Mouse (Mus musculus) G1E (cell line): Measurements from ENCODE around the gene Gpr82. TPM values are rescaled to one million over a fixed set of nuclear protein-coding genes. Genes with fewer than 3 reads are reported as not detected.

Experiments
- ATAC-seq: 2 replicates; pipeline ENCODE4 v1.8.0; 2016; ENCODE audit warnings: mild to moderate bottlenecking; ENCODE audit not compliant: insufficient number of reproducible peaks, poor library complexity, low FRiP score, severe bottlenecking; ENCODE audit errors: extremely low read depth
- DNase-seq: peaks from one replicate; pipeline ENCODE4 v3.0.0; 2012; ENCODE audit warnings: low spot score
- H3K27me3 ChIP-seq: 2 replicates; pipeline ENCODE4 v1.6.1; 2012; ENCODE audit warnings: mild to moderate bottlenecking, low read length, inconsistent platforms; ENCODE audit not compliant: insufficient read depth
- H3K36me3 ChIP-seq: replicated peaks from 2 replicates; pipeline ENCODE3; 2012; ENCODE audit warnings: mild to moderate bottlenecking, inconsistent platforms
- H3K4me1 ChIP-seq: 2 replicates; pipeline ENCODE4 v1.6.1; 2012; ENCODE audit warnings: low read depth, low read length, inconsistent platforms, mixed read lengths; ENCODE audit not compliant: insufficient read depth
- H3K4me3 ChIP-seq: 2 replicates; pipeline ENCODE4 v1.5.1; 2012; ENCODE audit warnings: low read depth, mild to moderate bottlenecking, inconsistent platforms, low read length, moderate library complexity, mixed read lengths
- H3K9me3 ChIP-seq: replicated peaks from 2 replicates; pipeline ENCODE4 v1.6.1; 2012; ENCODE audit warnings: inconsistent platforms
- CTCF ChIP-seq: IDR thresholded peaks from 2 replicates; pipeline ENCODE4 v1.5.1; 2012; ENCODE audit warnings: low read depth, low read length, inconsistent platforms, mixed read lengths
- GATA1 ChIP-seq: IDR thresholded peaks from 2 replicates; pipeline ENCODE4 v1.6.1; 2012; ENCODE audit warnings: borderline replicate concordance, low read length, inconsistent platforms, mixed read lengths
- GATA2 ChIP-seq: IDR thresholded peaks from 2 replicates; pipeline ENCODE4 v1.6.1; 2012; ENCODE audit warnings: low read depth, low read length, inconsistent platforms, borderline replicate concordance
- POLR2AphosphoS5 ChIP-seq: IDR thresholded peaks from 2 replicates; pipeline ENCODE4 v1.6.1; 2012; ENCODE audit warnings: low read depth, low read length, inconsistent platforms; ENCODE audit not compliant: insufficient replicate concordance
- TAL1 ChIP-seq: conservative IDR thresholded peaks from 2 replicates; pipeline ENCODE4 v1.6.1; 2012; ENCODE audit warnings: low read depth, low read length, inconsistent platforms, mixed read lengths
- polyA plus RNA-seq: library from polyadenylated mRNA; stranded (reverse); fragments of >175 nt; gene quantifications from 2 replicates; pipeline ENCODE4 v1.2.3, GENCODE M21; 2012
- total RNA-seq, 2 experiments: library from RNA; stranded (forward) in 1 of 2; stranded (reverse) in 1 of 2; fragments of 200-1000 nt in 1 of 2; fragments of >200 nt in 1 of 2; fragmentation: Nextera tagmentation in 1 of 2; gene quantifications; 2 replicates each; pipeline ENCODE4 v1.2.3; 2014 to 2017

Gpr82 gene
- total and polyA plus RNA-seq, 3 experiments: 0.11 TPM; not detected in 2

DNA sequence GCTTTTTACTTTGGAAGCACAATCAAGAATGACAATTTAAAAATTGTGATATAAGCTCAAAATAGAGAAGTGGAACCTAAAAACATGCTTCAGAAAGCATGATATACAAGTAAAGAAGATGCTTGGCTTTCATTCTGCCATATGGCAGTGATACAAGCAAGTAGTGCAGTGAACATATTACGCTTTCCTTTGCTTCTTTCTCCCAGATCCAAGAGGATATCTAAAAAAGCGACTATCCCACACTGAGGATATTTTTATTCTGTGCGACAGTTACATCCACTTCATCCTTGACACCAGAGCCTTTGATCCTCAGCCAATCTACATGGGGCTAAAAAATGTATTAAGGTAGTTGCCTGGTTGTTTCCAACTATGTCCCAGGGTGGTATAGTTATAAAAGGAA is 20.6 kb downstream of the Gpr82 start:
- Histone ChIP-seq H3K4me3 (no peak overlapping the region), H3K36me3 (no peaks in the 10 kb centered on the region), H3K9me3 (no peaks in the 10 kb centered on the region), H3K4me1 (no peaks in the 10 kb centered on the region; the same call in 1 of the 2 replicates), H3K27me3 (no peaks in the 10 kb centered on the region)
- DNase-seq (no peak), ATAC-seq (no peak)
- TF ChIP-seq TAL1 (no peak), POLR2AphosphoS5 (no peak), CTCF (no peak), GATA1 (no peak), GATA2 (no peak)

DNA sequence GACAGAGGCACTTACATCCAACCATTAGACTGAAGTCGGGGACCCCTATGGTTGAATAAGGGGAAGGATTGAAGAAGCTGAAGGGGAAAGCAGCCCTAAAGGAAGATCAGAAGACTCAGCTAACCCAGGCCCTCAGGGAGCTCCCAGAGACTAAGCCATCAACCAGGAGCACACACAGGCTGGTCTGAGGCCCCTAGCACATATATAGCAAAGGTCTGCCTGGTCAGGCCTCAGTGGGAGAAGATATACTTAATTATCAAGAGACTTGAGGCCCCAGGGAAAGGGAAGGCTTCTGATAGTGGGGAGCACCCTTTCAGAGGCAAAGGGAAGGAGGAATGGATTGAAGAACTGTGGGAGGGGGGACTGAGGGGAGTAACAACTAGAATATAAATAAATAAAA is 25.4 kb downstream of the Gpr82 start:
- ATAC-seq: no peak
- TF ChIP-seq GATA2: no peak
- no peak for TF ChIP-seq POLR2AphosphoS5
- peaks cover 2% of the 10 kb centered on the region; the same call in 1 of the 2 replicates for H3K4me1 ChIP-seq
- DNase-seq: no peak
- H3K9me3 ChIP-seq: no peaks in the 10 kb centered on the region
- H3K27me3 ChIP-seq: no peaks in the 10 kb centered on the region
- no peak overlapping the region for H3K4me3 ChIP-seq
- H3K36me3 ChIP-seq: no peaks in the 10 kb centered on the region

DNA sequence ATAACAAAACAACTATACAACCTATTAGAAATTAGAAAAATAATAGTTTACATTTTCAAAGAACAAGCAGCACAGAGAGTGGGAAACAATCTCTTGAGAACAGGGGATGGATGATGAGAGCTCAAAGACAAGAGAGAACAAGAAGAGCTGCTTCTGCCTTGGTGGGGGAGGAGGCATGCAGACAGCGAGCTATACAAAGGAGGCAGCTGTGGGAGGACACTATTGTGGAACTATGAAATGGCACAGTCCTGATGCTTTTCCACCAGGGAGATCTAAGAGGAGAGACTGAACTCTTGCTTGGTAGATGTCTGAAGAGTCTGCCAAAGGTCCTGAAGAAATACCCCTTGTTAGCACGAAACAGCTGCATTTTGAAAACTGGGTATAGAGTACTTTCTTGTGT is 27.2 kb downstream of the Gpr82 start:
- Histone ChIP-seq H3K4me1 (peaks cover 2% of the 10 kb centered on the region; the same call in 1 of the 2 replicates), H3K27me3 (no peaks in the 10 kb centered on the region), H3K36me3 (no peaks in the 10 kb centered on the region), H3K9me3 (no peaks in the 10 kb centered on the region), H3K4me3 (no peak overlapping the region)
- no peak for DNase-seq
- no peak for ATAC-seq
- no peak for TF ChIP-seq GATA1
- TF ChIP-seq POLR2AphosphoS5: no peak
- no peak for TF ChIP-seq GATA2
- TF ChIP-seq CTCF: no peak
- TF ChIP-seq TAL1: no peak

DNA sequence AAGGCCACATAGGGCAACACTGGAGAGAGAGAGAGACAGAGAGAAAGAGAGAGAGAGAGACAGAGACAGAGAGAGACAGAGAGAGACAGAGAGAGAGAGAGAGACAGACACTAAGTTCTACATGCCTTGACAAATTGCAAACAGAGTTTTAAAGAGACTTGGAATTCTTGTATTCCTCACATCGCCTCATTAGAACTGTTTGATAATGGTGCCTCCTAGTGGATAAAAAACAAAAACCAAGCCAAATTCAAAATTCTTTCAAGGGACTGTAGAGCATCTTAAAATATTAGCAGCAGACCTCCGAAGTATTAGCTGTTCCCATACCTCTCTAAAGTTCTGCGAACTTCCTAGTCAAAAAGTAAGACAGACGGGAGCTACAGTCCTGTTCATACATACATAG is 30.7 kb downstream of the Gpr82 start:
- Histone ChIP-seq H3K36me3 (no peaks in the 10 kb centered on the region), H3K27me3 (no peaks in the 10 kb centered on the region), H3K9me3 (no peaks in the 10 kb centered on the region), H3K4me1 (peaks cover 2% of the 10 kb centered on the region; the same call in 1 of the 2 replicates), H3K4me3 (no peak overlapping the region)
- DNase-seq (no peak), ATAC-seq (no peak)
- TF ChIP-seq CTCF (no peak), POLR2AphosphoS5 (no peak), GATA1 (no peak), GATA2 (no peak), TAL1 (no peak)

DNA sequence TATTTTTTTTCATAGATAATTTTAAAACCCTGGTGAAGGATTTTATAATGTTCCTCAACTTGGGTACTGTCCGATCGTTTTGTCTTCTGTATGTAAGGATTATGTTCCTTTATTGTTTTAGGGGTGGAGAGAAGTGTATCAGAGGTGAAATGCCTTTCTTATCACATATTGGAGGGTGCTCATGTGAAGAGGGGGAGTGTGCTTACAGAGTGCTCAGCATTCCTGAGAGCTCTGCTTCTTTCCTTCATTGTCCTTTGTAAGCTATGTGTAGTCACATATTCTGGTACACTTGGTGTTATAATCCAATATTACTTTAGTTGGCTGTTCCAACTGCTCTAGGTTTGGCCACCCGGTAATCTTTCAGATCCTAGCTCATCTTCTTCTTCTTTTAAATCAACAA is 39.5 kb downstream of the Gpr82 start:
- no peaks in the 10 kb centered on the region for H3K4me1 ChIP-seq
- no peak for TF ChIP-seq GATA2
- no peak for TF ChIP-seq GATA1
- no peak for TF ChIP-seq CTCF
- no peak for TF ChIP-seq TAL1
- no peak for TF ChIP-seq POLR2AphosphoS5
- no peak for ATAC-seq

DNA sequence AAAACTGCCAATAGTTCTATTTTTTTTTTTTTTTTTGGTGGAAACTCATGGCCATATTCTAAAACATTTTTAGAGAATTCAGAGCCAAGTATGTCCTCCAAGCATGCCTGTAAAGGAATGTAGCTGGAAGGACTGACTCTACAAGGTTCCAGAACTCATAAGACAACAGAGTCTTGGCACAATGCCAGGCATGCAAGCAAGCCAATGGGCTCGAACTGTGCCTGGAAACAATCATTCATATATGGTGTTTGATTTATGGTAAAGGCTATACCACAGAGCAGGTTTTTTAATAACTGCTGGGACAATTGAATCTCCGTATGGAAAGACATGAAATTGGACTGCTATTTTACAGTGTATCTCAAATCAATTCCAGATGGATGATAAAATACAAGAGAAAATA is 43.9 kb downstream of the Gpr82 start:
- ATAC-seq (no peak), DNase-seq (no peak)
- Histone ChIP-seq H3K4me1 (no peaks in the 10 kb centered on the region), H3K27me3 (no peaks in the 10 kb centered on the region), H3K4me3 (no peak overlapping the region), H3K9me3 (no peaks in the 10 kb centered on the region), H3K36me3 (no peaks in the 10 kb centered on the region)
- TF ChIP-seq GATA1 (no peak), TAL1 (no peak), POLR2AphosphoS5 (no peak), GATA2 (no peak), CTCF (no peak)

More for the DNA sequence above, 39.5 kb downstream of the Gpr82 start:
- Histone ChIP-seq H3K4me3 (no peak overlapping the region), H3K27me3 (no peaks in the 10 kb centered on the region), H3K9me3 (no peaks in the 10 kb centered on the region), H3K36me3 (no peaks in the 10 kb centered on the region)
- no peak for DNase-seq

DNA sequence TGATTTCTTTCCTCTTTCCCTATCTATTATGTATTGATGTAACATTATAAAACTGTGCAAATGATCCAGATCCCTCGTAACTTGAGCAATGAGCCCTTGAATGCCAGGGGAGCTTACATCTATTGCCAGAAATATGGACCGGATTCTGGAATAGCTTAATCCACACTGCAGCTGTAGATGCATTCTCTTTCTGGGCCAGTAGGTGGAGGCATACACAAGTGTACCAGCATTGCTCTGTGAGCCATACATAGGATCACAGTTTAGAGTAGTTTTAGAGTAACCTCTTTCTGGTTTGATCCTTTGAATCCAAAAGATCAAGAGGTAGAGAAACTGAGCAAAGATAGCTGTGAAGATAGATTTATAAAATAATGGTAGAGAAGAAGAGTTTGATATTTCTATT is 49.0 kb downstream of the Gpr82 start:
- Histone ChIP-seq H3K27me3 (no peaks in the 10 kb centered on the region), H3K36me3 (no peaks in the 10 kb centered on the region), H3K9me3 (no peaks in the 10 kb centered on the region), H3K4me3 (no peak overlapping the region), H3K4me1 (no peaks in the 10 kb centered on the region)
- TF ChIP-seq POLR2AphosphoS5 (no peak), CTCF (peak; percentile 61)
- ATAC-seq (no peak), DNase-seq (no peak)

Other genes with a start within 250 kb of the Gpr82 start
- gene Nyx, start 195.3 kb upstream of the Gpr82 start, total RNA-seq (2014; fragmentation: Nextera tagmentation): not detected in 2 replicates
- gene Nyx, start 195.3 kb upstream of the Gpr82 start, total RNA-seq (2017): under 0.01 and 0.22 TPM in 2 replicates
- 0.01 and 0.02 TPM in 2 replicates for gene Nyx, start 195.3 kb upstream of the Gpr82 start, polyA plus RNA-seq
- 0.60 TPM in 1 of 2 replicates, not detected in the other for gene Gpr34, start 29.3 kb upstream of the Gpr82 start, total RNA-seq (2014; fragmentation: Nextera tagmentation)
- 0.38 and 0.52 TPM in 2 replicates for gene Gpr34, start 29.3 kb upstream of the Gpr82 start, total RNA-seq (2017)
- not detected in 2 replicates for gene Gpr34, start 29.3 kb upstream of the Gpr82 start, polyA plus RNA-seq
- 1.5 TPM in 1 of 2 replicates, not detected in the other for gene Cask, start 190.0 kb downstream of the Gpr82 start, total RNA-seq (2014; fragmentation: Nextera tagmentation)
- gene Cask, start 190.0 kb downstream of the Gpr82 start, total RNA-seq (2017): 0.05 and 0.29 TPM in 2 replicates
- not detected in 2 replicates for gene Cask, start 190.0 kb downstream of the Gpr82 start, polyA plus RNA-seq